Mouse (Mus musculus) heart, embryonic 16.5 days (tissue): Measurements from ENCODE around the gene Ctc1. TPM values are rescaled to one million over a fixed set of nuclear protein-coding genes. Genes with fewer than 3 reads are reported as not detected.
A peak's percentile ranks its signal among the peaks of the same experiment; 100 is the strongest.

Experiments used
- ATAC-seq: fragments of 200-750 bp; cut with Nextera tagmentation; replicated peaks from 2 replicates; pipeline ENCODE4 v1.8.0; 2017; ENCODE audit warnings: moderate number of reproducible peaks; ENCODE audit not compliant: insufficient read depth, low FRiP score; ENCODE audit errors: extremely low read depth
- H3K27ac ChIP-seq: fragments of 300-500 bp; sonication (generic); 2 replicates; pipeline ENCODE4 v1.5.1; 2014; ENCODE audit warnings: mild to moderate bottlenecking, low read length, control low read depth, moderate library complexity
- H3K27me3 ChIP-seq: fragments of 300-500 bp; sonication (generic); 2 replicates; pipeline ENCODE4 v1.6.1; 2014; ENCODE audit warnings: low read length, mixed read lengths; ENCODE audit not compliant: control insufficient read depth, insufficient read depth
- H3K36me3 ChIP-seq: fragments of 300-500 bp; sonication (generic); 2 replicates; pipeline ENCODE4 v1.6.1; 2014; ENCODE audit not compliant: control insufficient read depth, insufficient read depth
- H3K4me1 ChIP-seq: fragments of 300-500 bp; sonication (generic); 2 replicates; pipeline ENCODE4 v1.6.1; 2014; ENCODE audit warnings: low read length, mixed read lengths; ENCODE audit not compliant: control insufficient read depth, insufficient read depth
- H3K4me2 ChIP-seq: fragments of 300-500 bp; sonication (generic); 2 replicates; pipeline ENCODE4 v1.6.1; 2014; ENCODE audit warnings: low read depth, mild to moderate bottlenecking, control low read depth, low read length
- H3K4me3 ChIP-seq: fragments of 300-500 bp; sonication (generic); 2 replicates; pipeline ENCODE4 v1.5.1; 2014; ENCODE audit warnings: mild to moderate bottlenecking, control low read depth, low read length
- H3K9ac ChIP-seq: fragments of 300-500 bp; sonication (generic); 2 replicates; pipeline ENCODE4 v1.6.1; 2014; ENCODE audit warnings: low read length, control low read depth
- H3K9me3 ChIP-seq: fragments of 300-500 bp; sonication (generic); replicated peaks from 2 replicates; pipeline ENCODE4 v1.6.1; 2016; ENCODE audit warnings: low read length; ENCODE audit not compliant: control insufficient read depth
- WGBS: fragments of 180-500 bp; shearing (Covaris S2); extraction: QIAGEN DNeasy Blood & Tissue Kit; methylation state at CpG from one replicate; pipeline ENCODE4 v1.1.7; 2014; 5-methylcytosine and 5-hydroxymethylcytosine counted together
- polyA plus RNA-seq: library from polyadenylated mRNA; unstranded; fragments of >200 nt; fragmentation: Nextera tagmentation; extraction: Ambion mirVana; gene quantifications from 2 replicates; pipeline ENCODE4 v1.2.1, GENCODE M21; 2015

Gene Ctc1
- polyA plus RNA-seq, 1 experiment from 2014 or later: 44.4 TPM

GRCm38 (mm10) chr11:69051771-69052170, 36.1 kb downstream of the Ctc1 start:
- peaks cover 17% of the 10 kb centered on the region for H3K36me3 ChIP-seq
- no peak overlapping the region for H3K4me3 ChIP-seq
- H3K27ac ChIP-seq: no peak overlapping the region
- WGBS: 87% methylated on average over 4 of the region's 4 CpGs
- H3K27me3 ChIP-seq: no peaks in the 10 kb centered on the region
- no peak overlapping the region for H3K4me2 ChIP-seq
- no peaks in the 10 kb centered on the region for H3K9me3 ChIP-seq
- no peak overlapping the region for H3K9ac ChIP-seq
- H3K4me1 ChIP-seq: peaks cover 9% of the 10 kb centered on the region
- ATAC-seq: no peak

GRCm38 (mm10) chr11:69052824-69053421, 37.2 kb downstream of the Ctc1 start:
- ATAC-seq: no peak
- no peak overlapping the region for H3K4me2 ChIP-seq
- H3K27me3 ChIP-seq: no peaks in the 10 kb centered on the region
- no peaks in the 10 kb centered on the region for H3K9me3 ChIP-seq
- H3K4me3 ChIP-seq: no peak overlapping the region
- H3K4me1 ChIP-seq: peaks cover 4% of the 10 kb centered on the region
- H3K9ac ChIP-seq: no peak overlapping the region
- WGBS: 86% methylated on average over 2 of the region's 2 CpGs
- H3K27ac ChIP-seq: no peak overlapping the region
- peaks cover 17% of the 10 kb centered on the region for H3K36me3 ChIP-seq

GRCm38 (mm10) chr11:69053848-69054247, 38.1 kb downstream of the Ctc1 start:
- WGBS: 66% methylated on average over 3 of the region's 3 CpGs
- no peak overlapping the region for H3K4me3 ChIP-seq

DNA sequence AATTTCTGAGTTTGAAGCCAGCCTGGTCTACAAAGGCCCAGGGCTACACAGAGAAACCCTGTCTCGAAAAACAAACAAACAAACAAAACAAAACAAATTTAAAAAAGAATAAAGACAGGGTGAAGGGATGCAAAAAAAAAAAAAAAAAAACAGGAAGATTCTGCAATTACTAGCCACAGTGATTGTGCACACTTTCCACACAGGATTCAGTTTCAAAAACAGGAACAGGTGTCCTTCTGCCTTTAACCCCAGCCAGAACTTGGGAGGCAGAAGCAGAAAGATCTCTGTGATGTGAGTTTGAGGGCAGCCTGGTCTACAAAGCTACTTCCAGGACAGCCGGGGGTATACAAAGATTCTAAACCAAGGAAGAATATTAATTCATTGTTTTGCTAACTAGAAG, 42.6 kb downstream of the Ctc1 start:
- H3K4me2 ChIP-seq: peak overlapping the region; percentile 82
- H3K4me3 ChIP-seq: peak overlapping the region; percentile 95
- 67% methylated on average over 2 of the region's 2 CpGs for WGBS
- peaks cover 17% of the 10 kb centered on the region for H3K4me1 ChIP-seq
- peak overlapping the region; percentile 86 for H3K27ac ChIP-seq
- H3K9me3 ChIP-seq: no peaks in the 10 kb centered on the region
- no peaks in the 10 kb centered on the region for H3K36me3 ChIP-seq
- no peak for ATAC-seq
- no peaks in the 10 kb centered on the region for H3K27me3 ChIP-seq
- H3K9ac ChIP-seq: peak overlapping the region; percentile 82

More at GRCm38 (mm10) chr11:69053848-69054247, 38.1 kb downstream of the Ctc1 start:
- Histone ChIP-seq H3K27me3 (no peaks in the 10 kb centered on the region), H3K9me3 (no peaks in the 10 kb centered on the region), H3K4me2 (no peak overlapping the region), H3K36me3 (peaks cover 12% of the 10 kb centered on the region), H3K9ac (no peak overlapping the region), H3K27ac (no peak overlapping the region), H3K4me1 (peaks cover 12% of the 10 kb centered on the region)
- no peak for ATAC-seq

DNA sequence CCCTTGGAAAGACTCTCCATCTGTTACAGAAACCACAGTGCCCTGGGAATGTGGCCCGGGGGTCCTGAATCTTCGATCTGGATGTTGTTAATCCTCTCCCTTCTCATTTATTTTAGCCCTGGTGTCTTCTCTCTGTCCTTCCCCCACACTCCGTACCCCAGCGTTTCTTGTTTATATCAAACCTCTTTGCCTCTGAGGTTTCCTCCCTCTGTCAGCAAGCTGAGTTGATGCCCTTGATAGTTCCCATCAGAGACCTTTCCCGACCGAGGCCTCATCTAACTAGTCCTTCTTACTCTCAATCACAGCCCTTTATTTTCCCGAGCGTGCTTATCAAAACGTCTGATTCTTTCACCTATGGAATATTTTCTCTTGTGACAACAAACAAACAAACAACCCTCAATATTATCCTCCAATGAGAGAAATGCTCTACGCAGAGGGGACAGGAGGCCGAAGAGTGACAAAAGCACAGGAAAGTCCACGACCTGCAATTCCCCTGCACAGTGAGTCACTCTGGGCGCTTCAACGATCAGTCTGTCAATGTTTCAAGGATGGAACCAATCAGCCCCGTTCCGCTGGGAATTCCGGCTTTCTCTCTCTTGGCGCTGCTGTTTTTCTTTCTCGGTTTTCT, 43.1 kb downstream of the Ctc1 start:
- Histone ChIP-seq H3K27me3 (no peaks in the 10 kb centered on the region), H3K9ac (peak overlapping the region; percentile 82), H3K4me1 (peaks cover 18% of the 10 kb centered on the region), H3K9me3 (no peaks in the 10 kb centered on the region), H3K36me3 (no peaks in the 10 kb centered on the region), H3K4me2 (peak overlapping the region; percentile 82), H3K27ac (peak overlapping the region; percentile 86), H3K4me3 (peak overlapping the region; percentile 95)
- under 1% methylated on average over 19 of the region's 19 CpGs for WGBS
- ATAC-seq: no peak

DNA sequence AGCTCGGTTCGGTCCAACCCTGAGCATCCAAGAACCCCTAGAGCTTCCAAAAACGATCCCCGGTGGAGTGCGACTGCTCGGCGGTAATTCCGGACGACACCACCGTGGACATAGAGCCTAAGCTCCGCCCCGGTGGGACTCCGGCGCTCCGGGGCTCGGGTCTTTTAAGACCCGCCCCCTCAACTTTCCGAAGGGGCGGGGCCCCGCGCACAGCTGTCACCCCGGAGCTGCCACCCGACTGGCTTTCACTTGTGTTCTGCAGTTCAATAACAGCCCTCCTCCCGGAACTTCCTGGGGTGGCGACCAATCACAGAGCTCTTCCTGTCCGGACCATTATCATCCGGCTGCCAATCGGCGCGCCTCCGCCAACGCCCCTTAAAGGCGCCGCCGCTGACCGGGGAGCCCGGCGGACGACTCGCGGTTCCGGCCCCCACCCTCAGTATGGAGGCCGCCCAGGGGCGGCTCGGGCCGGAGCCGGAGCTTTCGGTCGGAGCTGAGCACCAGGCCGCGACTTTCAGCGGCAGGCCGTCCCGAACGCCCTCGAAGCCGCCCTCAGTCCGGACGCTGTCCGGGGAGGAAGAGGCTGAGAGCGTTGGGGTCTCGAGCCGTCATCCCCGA, 43.8 kb downstream of the Ctc1 start, which contains the start of gene Borcs6:
TSS of gene Borcs6 (plus strand) at position 361 of the 618 bp plus-strand sequence.
- Histone ChIP-seq H3K4me1 (peaks cover 24% of the 10 kb centered on the region), H3K9ac (peak within 1 kb of the TSS; percentile 96), H3K4me3 (peak within 1 kb of the TSS; percentile 95), H3K4me2 (peak within 1 kb of the TSS; percentile 82), H3K36me3 (no peaks in the 10 kb centered on the region), H3K27ac (peak within 1 kb of the TSS; percentile 96), H3K9me3 (no peaks in the 10 kb centered on the region), H3K27me3 (no peaks in the 10 kb centered on the region)
- under 1% methylated on average over 64 of the region's 64 CpGs for WGBS
- ATAC-seq: peak; percentile 89

DNA sequence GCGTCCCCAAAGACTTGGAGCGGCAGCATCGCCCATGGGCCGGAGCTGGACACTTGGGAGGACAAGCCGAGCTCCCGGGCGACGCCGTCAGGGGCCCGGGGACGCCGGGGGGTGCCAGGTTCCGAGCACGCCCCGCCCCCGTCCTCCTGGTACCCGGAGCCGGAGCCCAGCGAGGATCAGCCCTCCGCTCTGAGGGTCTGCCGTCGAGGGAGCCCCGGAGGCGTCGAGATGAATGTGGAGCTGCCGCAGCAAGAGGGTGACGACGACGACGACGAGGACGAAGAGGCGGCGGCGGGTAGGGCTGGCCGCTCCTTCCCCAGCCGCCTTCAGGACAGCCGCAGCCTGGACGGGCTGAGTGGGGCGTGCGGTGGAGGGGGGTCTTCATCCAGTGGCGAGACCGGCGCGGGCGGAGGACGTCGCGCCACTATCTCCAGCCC, 44.3 kb downstream of the Ctc1 start:
- ATAC-seq: no peak
- peak overlapping the region; percentile 81 for H3K4me2 ChIP-seq
- 0% methylated on average over 39 of the region's 49 CpGs for WGBS
- H3K36me3 ChIP-seq: no peaks in the 10 kb centered on the region
- H3K9me3 ChIP-seq: no peaks in the 10 kb centered on the region
- peak overlapping the region; percentile 95 for H3K4me3 ChIP-seq
- no peaks in the 10 kb centered on the region for H3K27me3 ChIP-seq
- peak overlapping the region; percentile 96 for H3K9ac ChIP-seq
- peak overlapping the region; percentile 96 for H3K27ac ChIP-seq
- peaks cover 27% of the 10 kb centered on the region for H3K4me1 ChIP-seq

DNA sequence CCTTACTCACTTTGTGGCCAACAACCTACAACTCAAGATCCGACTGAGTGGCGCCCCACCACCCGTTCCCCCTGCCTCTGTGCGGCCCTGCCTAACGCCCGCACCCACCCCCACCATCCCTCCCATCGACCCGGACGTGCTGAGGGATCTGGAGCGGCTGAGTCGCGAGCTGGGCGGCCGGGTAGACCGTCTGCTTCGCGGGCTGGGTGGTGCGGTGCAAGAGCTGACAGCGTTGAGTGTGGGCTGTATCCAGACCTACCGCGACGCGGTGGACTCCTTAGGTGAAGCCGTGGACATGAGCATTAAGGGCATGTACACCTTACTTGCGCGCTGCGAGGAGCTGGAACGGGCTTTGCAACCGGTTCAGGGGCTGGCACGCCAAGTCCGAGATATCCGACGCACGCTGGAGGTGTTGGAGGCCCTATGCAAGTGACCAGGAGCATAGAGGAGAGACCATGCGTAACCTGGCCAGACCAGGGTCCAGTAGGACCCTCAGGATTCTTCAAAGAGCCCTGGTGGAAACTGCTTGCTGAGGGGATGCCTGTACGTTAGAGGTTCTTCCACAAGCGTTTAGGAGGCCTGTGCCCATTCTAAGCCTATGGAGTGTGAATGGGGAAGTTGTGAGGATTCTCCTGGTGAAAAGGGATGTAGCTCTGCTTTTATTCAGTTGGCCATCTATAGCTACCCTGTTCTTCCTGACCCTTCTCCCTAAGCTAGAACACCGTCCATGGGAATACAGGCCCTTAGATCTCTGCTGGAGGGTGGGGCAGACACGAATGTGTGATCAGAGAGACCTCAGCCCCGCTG, 44.9 kb downstream of the Ctc1 start:
- Histone ChIP-seq H3K9me3 (no peaks in the 10 kb centered on the region), H3K27me3 (no peaks in the 10 kb centered on the region), H3K4me2 (peak overlapping the region; percentile 81), H3K4me1 (peaks cover 27% of the 10 kb centered on the region), H3K9ac (peak overlapping the region; percentile 96), H3K27ac (peak overlapping the region; percentile 96), H3K4me3 (peak overlapping the region; percentile 95), H3K36me3 (no peaks in the 10 kb centered on the region)
- ATAC-seq: no peak
- 1% methylated on average over 40 of the region's 40 CpGs for whole genome bisulfite sequencing
